Mouse (Mus musculus) midbrain, embryonic 12.5 days (tissue): ENCODE measurements around the gene Tmem95. TPM values are rescaled to one million over a fixed set of nuclear protein-coding genes. Genes with fewer than 3 reads are reported as not detected.

Experiments
- ATAC-seq: fragments of 200-750 bp; cut with Nextera tagmentation; 2 replicates; pipeline ENCODE4 v1.8.0; 2017; ENCODE audit warnings: low read depth, moderate TSS enrichment, moderate library complexity; ENCODE audit not compliant: low FRiP score
- H3K27ac ChIP-seq: fragments of 300-500 bp; sonication (generic); replicated peaks from 2 replicates; pipeline ENCODE4 v1.5.1; 2016; ENCODE audit warnings: mild to moderate bottlenecking
- H3K27me3 ChIP-seq: fragments of 300-500 bp; sonication (generic); 2 replicates; pipeline ENCODE4 v1.6.1; 2016; ENCODE audit warnings: mild to moderate bottlenecking
- H3K36me3 ChIP-seq: fragments of 300-500 bp; sonication (generic); 2 replicates; pipeline ENCODE4 v1.6.1; 2016
- H3K4me1 ChIP-seq: fragments of 300-500 bp; sonication (generic); 2 replicates; pipeline ENCODE4 v1.6.1; 2016
- H3K4me2 ChIP-seq: fragments of 300-500 bp; sonication (generic); replicated peaks from 2 replicates; pipeline ENCODE4 v1.6.1; 2016; ENCODE audit warnings: mild to moderate bottlenecking, moderate library complexity
- H3K4me3 ChIP-seq: fragments of 300-500 bp; sonication (generic); 2 replicates; pipeline ENCODE4 v1.5.1; 2016; ENCODE audit warnings: mild to moderate bottlenecking
- H3K9ac ChIP-seq: fragments of 300-500 bp; sonication (generic); replicated peaks from 2 replicates; pipeline ENCODE4 v1.6.1; 2016; ENCODE audit warnings: mild to moderate bottlenecking, moderate library complexity
- H3K9me3 ChIP-seq: fragments of 300-500 bp; sonication (generic); 2 replicates; pipeline ENCODE4 v1.6.1; 2016; ENCODE audit warnings: mild to moderate bottlenecking
- WGBS: fragments of 180-500 bp; shearing (Covaris S2); methylation state at CpG from one replicate; pipeline ENCODE4 v1.1.7; 2016; 5-methylcytosine and 5-hydroxymethylcytosine counted together
- polyA plus RNA-seq: library from polyadenylated mRNA; unstranded; fragments of >200 nt; fragmentation: Nextera tagmentation; extraction: Ambion mirVana; gene quantifications from 2 replicates; pipeline ENCODE4 v1.2.1, GENCODE M21; 2016

Gene Tmem95
- not detected in 2 replicates for polyA plus RNA-seq

GRCm38 (mm10) chr11:69877878-69878277, at the start of gene Tmem95:
Gene Tmem95, minus strand, starts transcription at chr11:69878018.
- Histone ChIP-seq H3K36me3 (no peaks in the 10 kb centered on the region), H3K4me1 (peaks cover 29% of the 10 kb centered on the region), H3K4me2 (peak within 1 kb of the TSS; percentile 40), H3K9ac (peak within 1 kb of the TSS; percentile 39; the same call in 1 of the 2 replicates), H3K9me3 (no peaks in the 10 kb centered on the region), H3K27me3 (peaks cover 35% of the 10 kb centered on the region), H3K27ac (no peak within 1 kb of the TSS), H3K4me3 (peak within 1 kb of the TSS; percentile 15; the same call in 1 of the 2 replicates)
- ATAC-seq = no peak
- 88% methylated on average over 11 of the region's 11 CpGs for WGBS

- Histone ChIP-seq H3K9me3 (no peaks in the 10 kb centered on the region), H3K36me3 (no peaks in the 10 kb centered on the region), H3K4me2 (no peak overlapping the region), H3K9ac (no peak overlapping the region), H3K4me1 (peaks cover 3% of the 10 kb centered on the region), H3K27ac (no peak overlapping the region), H3K4me3 (no peak overlapping the region), H3K27me3 (no peaks in the 10 kb centered on the region)
- 97% methylated on average over 2 of the region's 2 CpGs for WGBS
- ATAC-seq = no peak
Observed at GRCm38 (mm10) chr11:69927501-69927900, 49.7 kb upstream of the Tmem95 start.

- no peak for ATAC-seq
- H3K9ac ChIP-seq = no peak overlapping the region
- peaks cover 22% of the 10 kb centered on the region for H3K4me1 ChIP-seq
- 69% methylated on average over 3 of the region's 3 CpGs for WGBS
- no peaks in the 10 kb centered on the region for H3K27me3 ChIP-seq
- H3K27ac ChIP-seq = no peak overlapping the region
- no peak overlapping the region for H3K4me2 ChIP-seq
- H3K36me3 ChIP-seq = peaks cover 13% of the 10 kb centered on the region
- no peaks in the 10 kb centered on the region for H3K9me3 ChIP-seq
- no peak overlapping the region for H3K4me3 ChIP-seq
Observed at GRCm38 (mm10) chr11:69922796-69923195, 45.0 kb upstream of the Tmem95 start.

- Histone ChIP-seq H3K9me3 (no peaks in the 10 kb centered on the region), H3K27ac (peak overlapping the region; percentile 95), H3K36me3 (peaks cover 19% of the 10 kb centered on the region), H3K4me3 (peak overlapping the region; percentile 98), H3K4me1 (peaks cover 22% of the 10 kb centered on the region), H3K9ac (peak overlapping the region; percentile 63), H3K27me3 (no peaks in the 10 kb centered on the region), H3K4me2 (peak overlapping the region; percentile 62)
- whole genome bisulfite sequencing = 5% methylated on average over 12 of the region's 12 CpGs
- ATAC-seq = no peak
Observed at GRCm38 (mm10) chr11:69922012-69922756, 44.4 kb upstream of the Tmem95 start.

- Histone ChIP-seq H3K36me3 (peaks cover 27% of the 10 kb centered on the region), H3K9ac (peak within 1 kb of the TSS; percentile 95), H3K27ac (peak within 1 kb of the TSS; percentile 95), H3K4me3 (peak within 1 kb of the TSS; percentile 98), H3K9me3 (no peaks in the 10 kb centered on the region), H3K4me1 (peaks cover 23% of the 10 kb centered on the region), H3K27me3 (no peaks in the 10 kb centered on the region), H3K4me2 (peak within 1 kb of the TSS; percentile 96)
- under 1% methylated on average over 78 of the region's 78 CpGs for WGBS
- ATAC-seq = peak; percentile 95
Observed at GRCm38 (mm10) chr11:69921114-69922011, 43.5 kb upstream of the Tmem95 start, which contains the start of gene Eif5a. Gene Eif5a, minus strand, starts transcription at chr11:69921958.

- H3K4me2 ChIP-seq = peak overlapping the region; percentile 96
- H3K4me3 ChIP-seq = peak overlapping the region; percentile 98
- peak; percentile 47 for ATAC-seq
- no peaks in the 10 kb centered on the region for H3K9me3 ChIP-seq
- peak overlapping the region; percentile 95 for H3K9ac ChIP-seq
- H3K4me1 ChIP-seq = peaks cover 32% of the 10 kb centered on the region
- 1% methylated on average over 51 of the region's 65 CpGs for WGBS
- H3K27me3 ChIP-seq = no peaks in the 10 kb centered on the region
- peaks cover 36% of the 10 kb centered on the region for H3K36me3 ChIP-seq
- H3K27ac ChIP-seq = peak overlapping the region; percentile 95
Observed at GRCm38 (mm10) chr11:69920266-69921031, 42.6 kb upstream of the Tmem95 start.

- Histone ChIP-seq H3K36me3 (peaks cover 41% of the 10 kb centered on the region), H3K9me3 (no peaks in the 10 kb centered on the region), H3K4me1 (peaks cover 39% of the 10 kb centered on the region), H3K27ac (peak overlapping the region; percentile 95), H3K9ac (peak overlapping the region; percentile 95), H3K4me2 (peak overlapping the region; percentile 96), H3K4me3 (peak overlapping the region; percentile 98), H3K27me3 (no peaks in the 10 kb centered on the region)
- WGBS = 2% methylated on average over 17 of the region's 17 CpGs
- no peak for ATAC-seq
Observed at GRCm38 (mm10) chr11:69919661-69920265, 41.9 kb upstream of the Tmem95 start.

GRCm38 (mm10) chr11:69919053-69919452, 41.2 kb upstream of the Tmem95 start:
- H3K4me2 ChIP-seq = peak overlapping the region; percentile 96
- H3K27me3 ChIP-seq = no peaks in the 10 kb centered on the region
- ATAC-seq = no peak
- peak overlapping the region; percentile 98 for H3K4me3 ChIP-seq
- peak overlapping the region; percentile 95; the same call in 1 of the 2 replicates for H3K9ac ChIP-seq
- peaks cover 41% of the 10 kb centered on the region for H3K36me3 ChIP-seq
- H3K27ac ChIP-seq = peak overlapping the region; percentile 95
- no peaks in the 10 kb centered on the region for H3K9me3 ChIP-seq
- WGBS = 80% methylated on average over 9 of the region's 9 CpGs
- peaks cover 45% of the 10 kb centered on the region for H3K4me1 ChIP-seq

- 91% methylated on average over 5 of the region's 5 CpGs for WGBS
- no peak overlapping the region for H3K27ac ChIP-seq
- no peak overlapping the region for H3K4me2 ChIP-seq
- no peaks in the 10 kb centered on the region for H3K9me3 ChIP-seq
- H3K4me1 ChIP-seq = peaks cover 51% of the 10 kb centered on the region
- no peak for ATAC-seq
- no peak overlapping the region for H3K9ac ChIP-seq
- peaks cover 44% of the 10 kb centered on the region for H3K36me3 ChIP-seq
- no peak overlapping the region for H3K4me3 ChIP-seq
- H3K27me3 ChIP-seq = no peaks in the 10 kb centered on the region
Observed at GRCm38 (mm10) chr11:69918118-69918517, 40.3 kb upstream of the Tmem95 start.

- no peak overlapping the region for H3K9ac ChIP-seq
- peaks cover 50% of the 10 kb centered on the region for H3K4me1 ChIP-seq
- no peak overlapping the region for H3K4me3 ChIP-seq
- no peak for ATAC-seq
- H3K4me2 ChIP-seq = no peak overlapping the region
- no peaks in the 10 kb centered on the region for H3K9me3 ChIP-seq
- peaks cover 50% of the 10 kb centered on the region for H3K36me3 ChIP-seq
- H3K27me3 ChIP-seq = no peaks in the 10 kb centered on the region
- 93% methylated on average over 8 of the region's 8 CpGs for WGBS
- H3K27ac ChIP-seq = no peak overlapping the region
Observed at GRCm38 (mm10) chr11:69917379-69917948, 39.6 kb upstream of the Tmem95 start.
